Mouse (Mus musculus) MEL (cell line): ENCODE data around the gene Dhh. TPM values are rescaled to one million over a fixed set of nuclear protein-coding genes. Genes with fewer than 3 reads are reported as not detected.

ENCODE experiments used
- DNase-seq: peaks from one replicate; pipeline ENCODE4 v3.0.0; 2011; ENCODE audit warnings: low read depth, low spot score
- H3K27ac ChIP-seq: 2 replicates; pipeline ENCODE4 v1.5.1; 2012; ENCODE audit warnings: low read depth, mild to moderate bottlenecking, control low read depth, low read length, moderate library complexity; ENCODE audit not compliant: control insufficient read depth
- H3K27me3 ChIP-seq, 2 experiments: fragments of 150-350 bp in 1 of 2; sonication (generic) in 1 of 2; 2 replicates each; pipeline ENCODE4 v1.6.1; 2012; ENCODE audit warnings: low read length in 2 of 2, mild to moderate bottlenecking in 2 of 2, improper control_type of control experiment in 1 of 2, moderate library complexity in 1 of 2; ENCODE audit not compliant: insufficient read depth in 2 of 2, control insufficient read depth in 1 of 2
- H3K36me3 ChIP-seq, 2 experiments: 2 replicates each; pipeline ENCODE4 v1.6.1; 2012 to 2014; ENCODE audit warnings: low read length in 2 of 2, improper control_type of control experiment in 1 of 2, inconsistent platforms in 1 of 2, mild to moderate bottlenecking in 1 of 2; ENCODE audit not compliant: insufficient read depth in 2 of 2, control insufficient read depth in 1 of 2
- H3K4me1 ChIP-seq, 2 experiments: fragments of 150-350 bp in 1 of 2; sonication (generic) in 1 of 2; 2 replicates each; pipeline ENCODE4 v1.6.1; 2012; ENCODE audit warnings: low read length in 2 of 2, improper control_type of control experiment in 1 of 2, mild to moderate bottlenecking in 1 of 2; ENCODE audit not compliant: insufficient read depth in 2 of 2, control insufficient read depth in 1 of 2
- H3K4me3 ChIP-seq, 2 experiments: fragments of 150-350 bp in 1 of 2; sonication (generic) in 1 of 2; 2 replicates each; pipeline ENCODE4 v1.5.1; 2012; ENCODE audit warnings: low read depth in 2 of 2, low read length in 2 of 2, mild to moderate bottlenecking in 2 of 2, moderate library complexity in 2 of 2, control low read depth in 1 of 2, improper control_type of control experiment in 1 of 2; ENCODE audit not compliant: control insufficient read depth in 1 of 2, insufficient read depth in 1 of 2
- H3K79me2 ChIP-seq: 2 replicates; pipeline ENCODE4 v1.6.1; 2012; ENCODE audit warnings: mild to moderate bottlenecking, low read length, moderate library complexity; ENCODE audit not compliant: control insufficient read depth, poor library complexity, insufficient read depth
- H3K9ac ChIP-seq: 2 replicates; pipeline ENCODE4 v1.6.1; 2012; ENCODE audit warnings: low read depth, mild to moderate bottlenecking, control low read depth, low read length, moderate library complexity; ENCODE audit not compliant: control insufficient read depth, poor library complexity, severe bottlenecking
- H3K9me3 ChIP-seq: fragments of 150-350 bp; sonication (generic); replicated peaks from 2 replicates; pipeline ENCODE4 v1.6.1; 2012; ENCODE audit warnings: mild to moderate bottlenecking, low read length, improper control_type of control experiment, moderate library complexity; ENCODE audit not compliant: insufficient read depth
- BHLHE40 ChIP-seq: IDR thresholded peaks from 2 replicates; pipeline ENCODE4 v1.6.1; 2012; ENCODE audit warnings: low read depth, mild to moderate bottlenecking, inconsistent platforms, low read length, improper control_type of control experiment, borderline replicate concordance
- CHD2 ChIP-seq: IDR thresholded peaks from 2 replicates; pipeline ENCODE4 v1.6.1; 2011; ENCODE audit warnings: low read length, improper control_type of control experiment
- CTCF ChIP-seq, 3 experiments: IDR thresholded peaks in 2 of 3; conservative IDR thresholded peaks in 1 of 3; 2 replicates each; pipeline ENCODE4 v1.5.1; 2011 to 2012; ENCODE audit warnings: low read length in 3 of 3, low read depth in 2 of 3, mild to moderate bottlenecking in 2 of 3, improper control_type of control experiment in 1 of 3, inconsistent platforms in 1 of 3, mixed read lengths in 1 of 3, moderate library complexity in 1 of 3; ENCODE audit not compliant: control insufficient read depth in 1 of 3, insufficient read depth in 1 of 3, poor library complexity in 1 of 3, severe bottlenecking in 1 of 3
- E2F4 ChIP-seq: IDR thresholded peaks from 2 replicates; pipeline ENCODE4 v1.6.1; 2011; ENCODE audit warnings: low read depth, low read length, improper control_type of control experiment, borderline replicate concordance
- ELF1 ChIP-seq: IDR thresholded peaks from 2 replicates; pipeline ENCODE4 v1.6.1; 2014; ENCODE audit warnings: low read depth, mild to moderate bottlenecking, inconsistent platforms, low read length, improper control_type of control experiment, moderate library complexity
- ETS1 ChIP-seq: IDR thresholded peaks from 2 replicates; pipeline ENCODE4 v1.6.1; 2012; ENCODE audit warnings: low read depth, mild to moderate bottlenecking, inconsistent platforms, low read length, improper control_type of control experiment, moderate library complexity
- GABPA ChIP-seq: IDR thresholded peaks from 2 replicates; pipeline ENCODE4 v1.6.1; 2012; ENCODE audit warnings: low read depth, mild to moderate bottlenecking, inconsistent platforms, low read length, improper control_type of control experiment, moderate library complexity
- MAFK ChIP-seq: IDR thresholded peaks from 2 replicates; pipeline ENCODE4 v1.6.1; 2011; ENCODE audit warnings: low read depth, mild to moderate bottlenecking, low read length, improper control_type of control experiment, borderline replicate concordance
- MAX ChIP-seq: IDR thresholded peaks from 2 replicates; pipeline ENCODE4 v1.6.1; 2011; ENCODE audit warnings: low read length, improper control_type of control experiment
- MAZ ChIP-seq: IDR thresholded peaks from 2 replicates; pipeline ENCODE4 v1.6.1; 2012; ENCODE audit warnings: low read depth, mild to moderate bottlenecking, inconsistent platforms, low read length, improper control_type of control experiment
- MEF2A ChIP-seq: IDR thresholded peaks from 2 replicates; pipeline ENCODE4 v1.6.1; 2014; ENCODE audit warnings: low read depth, mild to moderate bottlenecking, inconsistent platforms, low read length, improper control_type of control experiment; ENCODE audit not compliant: poor library complexity, insufficient replicate concordance, severe bottlenecking; ENCODE audit errors: extremely low read depth
- MXI1 ChIP-seq: IDR thresholded peaks from 2 replicates; pipeline ENCODE4 v1.6.1; 2011; ENCODE audit warnings: mild to moderate bottlenecking, low read depth, low read length, improper control_type of control experiment
- MYB ChIP-seq: IDR thresholded peaks from 2 replicates; pipeline ENCODE4 v1.6.1; 2011; ENCODE audit warnings: mild to moderate bottlenecking, low read depth, low read length, improper control_type of control experiment
- MYC ChIP-seq: IDR thresholded peaks from 2 replicates; pipeline ENCODE4 v1.6.1; 2011; ENCODE audit warnings: low read depth, mild to moderate bottlenecking, low read length, improper control_type of control experiment, moderate library complexity
- NELFE ChIP-seq: IDR thresholded peaks from 2 replicates; pipeline ENCODE4 v1.6.1; 2011; ENCODE audit warnings: low read depth, low read length, improper control_type of control experiment
- POLR2A ChIP-seq, 2 experiments: IDR thresholded peaks; 2 replicates each; pipeline ENCODE4 v1.6.1; 2011 to 2012; ENCODE audit warnings: low read length in 2 of 2, mild to moderate bottlenecking in 2 of 2, control low read depth in 1 of 2, improper control_type of control experiment in 1 of 2, low read depth in 1 of 2, moderate library complexity in 1 of 2; ENCODE audit not compliant: control insufficient read depth in 1 of 2, insufficient read depth in 1 of 2, poor library complexity in 1 of 2
- POLR2AphosphoS2 ChIP-seq: IDR thresholded peaks from 2 replicates; pipeline ENCODE4 v1.6.1; 2011; ENCODE audit warnings: low read length, improper control_type of control experiment
- POLR2AphosphoS5 ChIP-seq: IDR thresholded peaks from 2 replicates; pipeline ENCODE4 v1.6.1; 2012; ENCODE audit warnings: low read depth, borderline replicate concordance, mild to moderate bottlenecking, inconsistent platforms, low read length, moderate library complexity, mixed read lengths
- RAD21 ChIP-seq: IDR thresholded peaks from 2 replicates; pipeline ENCODE4 v1.6.1; 2011; ENCODE audit warnings: mild to moderate bottlenecking, low read depth, low read length, improper control_type of control experiment
- RCOR1 ChIP-seq: IDR thresholded peaks from 2 replicates; pipeline ENCODE4 v1.6.1; 2012; ENCODE audit warnings: low read depth, mild to moderate bottlenecking, inconsistent platforms, low read length, improper control_type of control experiment
- SIN3A ChIP-seq: IDR thresholded peaks from 2 replicates; pipeline ENCODE4 v1.6.1; 2012; ENCODE audit warnings: low read length, improper control_type of control experiment, inconsistent platforms
- SMC3 ChIP-seq: IDR thresholded peaks from 2 replicates; pipeline ENCODE4 v1.6.1; 2011; ENCODE audit warnings: low read depth, low read length, improper control_type of control experiment
- TBP ChIP-seq: IDR thresholded peaks from 2 replicates; pipeline ENCODE4 v1.8.0; 2011; ENCODE audit warnings: low read depth, low read length, improper control_type of control experiment
- TCF12 ChIP-seq: IDR thresholded peaks from 2 replicates; pipeline ENCODE4 v1.6.1; 2014; ENCODE audit warnings: low read depth, mild to moderate bottlenecking, inconsistent platforms, low read length, improper control_type of control experiment, moderate library complexity
- USF1 ChIP-seq: IDR thresholded peaks from 2 replicates; pipeline ENCODE4 v1.6.1; 2014; ENCODE audit warnings: low read depth, mild to moderate bottlenecking, inconsistent platforms, low read length, improper control_type of control experiment, moderate library complexity
- ZC3H11A ChIP-seq: IDR thresholded peaks from 2 replicates; pipeline ENCODE4 v1.6.1; 2012; ENCODE audit warnings: low read depth, mild to moderate bottlenecking, inconsistent platforms, low read length, improper control_type of control experiment
- ZKSCAN1 ChIP-seq: IDR thresholded peaks from 2 replicates; pipeline ENCODE4 v1.6.1; 2012; ENCODE audit warnings: low read depth, mild to moderate bottlenecking, inconsistent platforms, low read length, improper control_type of control experiment, moderate library complexity
- ZMIZ1 ChIP-seq: IDR thresholded peaks from 2 replicates; pipeline ENCODE4 v1.6.1; 2012; ENCODE audit warnings: low read depth, mild to moderate bottlenecking, inconsistent platforms, low read length, improper control_type of control experiment, moderate library complexity
- polyA plus RNA-seq, 2 experiments: library from polyadenylated mRNA; stranded (reverse) in 1 of 2; unstranded in 1 of 2; fragments of >175 nt in 1 of 2; fragments of >200 nt in 1 of 2; gene quantifications; 2 replicates each; pipeline versions ENCODE4 v1.2.1 to v1.2.4; 2012; ENCODE audit warnings: low replicate concordance in 2 of 2, low read depth in 1 of 2; ENCODE audit not compliant: insufficient read length in 2 of 2, insufficient read depth in 1 of 2, missing spikeins in 1 of 2
- total RNA-seq: library from RNA; depleted of rRNA; stranded (reverse); fragments of 300-350 nt; gene quantifications from 2 replicates; pipeline ENCODE4 v1.2.3, GENCODE M21; 2012

The Dhh gene
- total and polyA plus RNA-seq, 3 experiments: 0.12 TPM; not detected in 2

- peaks cover 0 to 4% of the 10 kb centered on the region in 2 experiments; a peak in 2 of 4 replicates for H3K36me3 ChIP-seq
- DNase-seq: no peak
- no peak overlapping the region for H3K9ac ChIP-seq
- TF ChIP-seq ZMIZ1: no peak
- no peak for TF ChIP-seq MEF2A
- TF ChIP-seq CHD2: no peak
- TF ChIP-seq GABPA: no peak
- no peak for TF ChIP-seq SMC3
- TF ChIP-seq E2F4: no peak
- no peak for TF ChIP-seq ELF1
- TF ChIP-seq BHLHE40: no peak
- no peak overlapping the region for H3K27ac ChIP-seq
- no peak overlapping the region for H3K4me3 ChIP-seq
- no peaks in the 10 kb centered on the region for H3K9me3 ChIP-seq
- H3K4me1 ChIP-seq: peaks cover 0 to 7% of the 10 kb centered on the region in 2 experiments; a peak in 2 of 4 replicates
- H3K79me2 ChIP-seq: no peaks in the 10 kb centered on the region
- peaks cover 0 to 2% of the 10 kb centered on the region in 2 experiments; a peak in 1 of 4 replicates for H3K27me3 ChIP-seq
Measured at GRCm38 (mm10) chr15:98893036-98893435, 5.3 kb downstream of the Dhh start.

- Histone ChIP-seq H3K27me3 (peaks cover 0 to 2% of the 10 kb centered on the region in 2 experiments; a peak in 1 of 4 replicates), H3K4me3 (no peak overlapping the region)
Measured at GRCm38 (mm10) chr15:98891907-98892606, 6.3 kb downstream of the Dhh start.

More at GRCm38 (mm10) chr15:98891907-98892606, 6.3 kb downstream of the Dhh start:
- H3K79me2 ChIP-seq: no peaks in the 10 kb centered on the region
- no peak for TF ChIP-seq NELFE
- peak; percentile 60; the same call in 1 of the 2 replicates for TF ChIP-seq SIN3A
- TF ChIP-seq MYC: peak; percentile 99
- TF ChIP-seq MYB: no peak
- TF ChIP-seq POLR2AphosphoS2: no peak
- TF ChIP-seq RAD21: peak; percentile 86
- TF ChIP-seq BHLHE40: no peak
- TF ChIP-seq MAX: peak; percentile 95
- TF ChIP-seq MXI1: peak; percentile 85
- peak; percentile 88 for TF ChIP-seq SMC3
- no peak for TF ChIP-seq MAFK
- no peak for TF ChIP-seq POLR2AphosphoS5
- TF ChIP-seq TCF12: no peak
- TF ChIP-seq MAZ: 0 out of 2 replicates have a peak, but pooled peaks have one; percentile 23
- TF ChIP-seq ZKSCAN1: no peak
- no peak for TF ChIP-seq GABPA
- peak; percentile 80 for TF ChIP-seq ZC3H11A
- no peak for TF ChIP-seq POLR2A (IDR thresholded peaks at IDR 0.05; ENCODE audit: control insufficient read depth in 1 of 2, insufficient read depth in 1 of 2, low read depth in 1 of 2, low read length in 2 of 2, poor library complexity in 1 of 2)
- no peak for TF ChIP-seq USF1
- TF ChIP-seq CTCF (IDR thresholded peaks at IDR 0.05 in 2 of 3, conservative IDR thresholded peaks at IDR 0.05 in 1 of 3; ENCODE audit: control insufficient read depth in 1 of 3, insufficient read depth in 1 of 3, low read depth in 2 of 3, low read length in 3 of 3, poor library complexity in 1 of 3, severe bottlenecking in 1 of 3): peak; percentile 70 to 97 (median 93)
- TF ChIP-seq TBP: peak; percentile 75; the same call in 1 of the 2 replicates
- no peak for TF ChIP-seq RCOR1
- TF ChIP-seq ETS1: no peak
- no peak for TF ChIP-seq MEF2A
- no peak for TF ChIP-seq ELF1
- TF ChIP-seq, all 39 proteins: peak for 10
- no peaks in the 10 kb centered on the region for H3K9me3 ChIP-seq
- H3K9ac ChIP-seq: peak overlapping the region; percentile 12; the same call in 1 of the 2 replicates
- peak; percentile 88 for DNase-seq
- H3K36me3 ChIP-seq: peaks cover 0 to 4% of the 10 kb centered on the region in 2 experiments; a peak in 2 of 4 replicates
- H3K27ac ChIP-seq: no peak overlapping the region
- H3K4me1 ChIP-seq: peaks cover 0 to 7% of the 10 kb centered on the region in 2 experiments; a peak in 2 of 4 replicates
